Mouse (Mus musculus) embryonic facial prominence, embryonic 14.5 days (tissue): ENCODE measurements around the gene Baz2b. TPM values are rescaled to one million over a fixed set of nuclear protein-coding genes. Genes with fewer than 3 reads are reported as not detected.

Source experiments
- ATAC-seq: fragments of 200-750 bp; cut with Nextera tagmentation; 2 replicates; pipeline ENCODE4 v1.8.0; 2017; ENCODE audit warnings: low read depth, moderate number of reproducible peaks, moderate TSS enrichment
- DNase-seq: peaks from one replicate; pipeline ENCODE4 v3.0.0-alpha.2; 2015; ENCODE audit warnings: low spot score
- H3K27ac ChIP-seq: fragments of 300-500 bp; sonication (generic); replicated peaks from 2 replicates; pipeline ENCODE4 v1.5.1; 2014; ENCODE audit warnings: low read depth, mild to moderate bottlenecking, low read length, moderate library complexity
- H3K27me3 ChIP-seq: fragments of 300-500 bp; sonication (generic); replicated peaks from 2 replicates; pipeline ENCODE4 v1.6.1; 2014; ENCODE audit warnings: low read length; ENCODE audit not compliant: control insufficient read depth, insufficient read depth
- H3K36me3 ChIP-seq: fragments of 300-500 bp; sonication (generic); 2 replicates; pipeline ENCODE4 v1.6.1; 2014; ENCODE audit warnings: low read length, mixed read lengths; ENCODE audit not compliant: control insufficient read depth, insufficient read depth
- H3K4me1 ChIP-seq: fragments of 300-500 bp; sonication (generic); 2 replicates; pipeline ENCODE4 v1.6.1; 2014; ENCODE audit warnings: antibody characterized with exemption, low read length; ENCODE audit not compliant: control insufficient read depth, insufficient read depth
- H3K4me2 ChIP-seq: fragments of 300-500 bp; sonication (generic); 2 replicates; pipeline ENCODE4 v1.6.1; 2014; ENCODE audit warnings: low read depth, mild to moderate bottlenecking, low read length, moderate library complexity, mixed read lengths
- H3K4me3 ChIP-seq: fragments of 300-500 bp; sonication (generic); 2 replicates; pipeline ENCODE4 v1.5.1; 2014; ENCODE audit warnings: low read depth, mild to moderate bottlenecking, low read length
- H3K9ac ChIP-seq: fragments of 300-500 bp; sonication (generic); 2 replicates; pipeline ENCODE4 v1.6.1; 2014; ENCODE audit warnings: low read depth, mild to moderate bottlenecking, low read length, moderate library complexity, mixed read lengths
- H3K9me3 ChIP-seq: fragments of 300-500 bp; sonication (generic); 2 replicates; pipeline ENCODE4 v1.6.1; 2016; ENCODE audit warnings: low read length; ENCODE audit not compliant: control insufficient read depth
- WGBS: fragments of 180-500 bp; shearing (Covaris S2); extraction: QIAGEN DNeasy Blood & Tissue Kit; methylation state at CpG from one replicate; pipeline ENCODE4 v1.1.7; 2014; 5-methylcytosine and 5-hydroxymethylcytosine counted together
- polyA plus RNA-seq: library from polyadenylated mRNA; unstranded; fragments of >200 nt; fragmentation: Nextera tagmentation; extraction: Ambion mirVana; gene quantifications from 2 replicates; pipeline ENCODE4 v1.2.1, GENCODE M21; 2014

The Baz2b gene
- polyA plus RNA-seq, 1 experiment from 2014 or later: 44.1 TPM

GRCm38 (mm10) chr2:60209122-60209611, 472 bp downstream of the Baz2b start:
- H3K4me3 ChIP-seq: peak overlapping the region; percentile 90
- H3K36me3 ChIP-seq: peaks cover 33% of the 10 kb centered on the region
- H3K9me3 ChIP-seq: no peaks in the 10 kb centered on the region
- peak; percentile 70 for DNase-seq
- ATAC-seq: peak; percentile 53
- 0% methylated on average over 20 of the region's 35 CpGs for WGBS
- peak overlapping the region; percentile 97 for H3K9ac ChIP-seq
- no peaks in the 10 kb centered on the region for H3K27me3 ChIP-seq
- H3K4me1 ChIP-seq: peaks cover 27% of the 10 kb centered on the region
- H3K4me2 ChIP-seq: peak overlapping the region; percentile 90
- peak overlapping the region; percentile 91 for H3K27ac ChIP-seq

GRCm38 (mm10) chr2:60205795-60206194, 3.8 kb downstream of the Baz2b start:
- peaks cover 6% of the 10 kb centered on the region for H3K4me1 ChIP-seq
- no peak overlapping the region for H3K4me3 ChIP-seq
- no peak overlapping the region for H3K9ac ChIP-seq
- no peaks in the 10 kb centered on the region for H3K27me3 ChIP-seq
- 69% methylated on average over 6 of the region's 6 CpGs for WGBS
- DNase-seq (no peak), ATAC-seq (no peak)
- no peak overlapping the region for H3K27ac ChIP-seq
- H3K4me2 ChIP-seq: no peak overlapping the region
- H3K36me3 ChIP-seq: peaks cover 23% of the 10 kb centered on the region
- no peaks in the 10 kb centered on the region for H3K9me3 ChIP-seq

- Histone ChIP-seq H3K9ac (no peak overlapping the region), H3K36me3 (peaks cover 23% of the 10 kb centered on the region), H3K4me1 (peaks cover 5% of the 10 kb centered on the region; the same call in 1 of the 2 replicates), H3K9me3 (no peaks in the 10 kb centered on the region), H3K4me3 (no peak overlapping the region), H3K4me2 (no peak overlapping the region), H3K27me3 (no peaks in the 10 kb centered on the region), H3K27ac (no peak overlapping the region)
- whole genome bisulfite sequencing: 86% methylated on average over 6 of the region's 6 CpGs
- DNase-seq: no peak
- no peak for ATAC-seq
These were observed 5.5 kb downstream of the Baz2b start for GRCm38 (mm10) chr2:60204162-60204561.

- Histone ChIP-seq H3K36me3 (peaks cover 23% of the 10 kb centered on the region), H3K4me2 (no peak overlapping the region), H3K9ac (no peak overlapping the region), H3K4me3 (no peak overlapping the region), H3K9me3 (no peaks in the 10 kb centered on the region), H3K27me3 (no peaks in the 10 kb centered on the region), H3K27ac (no peak overlapping the region), H3K4me1 (peaks cover 5% of the 10 kb centered on the region; the same call in 1 of the 2 replicates)
- no peak for ATAC-seq
- no peak for DNase-seq
- 96% methylated on average over 4 of the region's 4 CpGs for WGBS
These were observed 5.9 kb downstream of the Baz2b start for GRCm38 (mm10) chr2:60203733-60204132.

GRCm38 (mm10) chr2:60202900-60203530, 6.6 kb downstream of the Baz2b start:
- Histone ChIP-seq H3K4me3 (no peak overlapping the region), H3K4me1 (peaks cover 4% of the 10 kb centered on the region; the same call in 1 of the 2 replicates), H3K9ac (no peak overlapping the region), H3K36me3 (peaks cover 23% of the 10 kb centered on the region), H3K4me2 (no peak overlapping the region), H3K27ac (no peak overlapping the region), H3K9me3 (no peaks in the 10 kb centered on the region), H3K27me3 (no peaks in the 10 kb centered on the region)
- no peak for ATAC-seq
- 82% methylated on average over 8 of the region's 8 CpGs for WGBS
- no peak for DNase-seq

GRCm38 (mm10) chr2:60200667-60201066, 9.0 kb downstream of the Baz2b start:
- peak; percentile 33 for DNase-seq
- Histone ChIP-seq H3K4me1 (no peaks in the 10 kb centered on the region), H3K27me3 (no peaks in the 10 kb centered on the region), H3K9ac (no peak overlapping the region), H3K4me3 (no peak overlapping the region), H3K36me3 (peaks cover 21% of the 10 kb centered on the region), H3K27ac (no peak overlapping the region), H3K4me2 (no peak overlapping the region), H3K9me3 (no peaks in the 10 kb centered on the region)
- no peak for ATAC-seq
- WGBS: 54% methylated on average over 8 of the region's 8 CpGs

- ATAC-seq (no peak), DNase-seq (no peak)
- H3K4me3 ChIP-seq: no peak overlapping the region
- no peaks in the 10 kb centered on the region for H3K9me3 ChIP-seq
- H3K27me3 ChIP-seq: no peaks in the 10 kb centered on the region
- no peak overlapping the region for H3K27ac ChIP-seq
- peaks cover 16% of the 10 kb centered on the region for H3K36me3 ChIP-seq
- no peaks in the 10 kb centered on the region for H3K4me1 ChIP-seq
- 96% methylated on average over 5 of the region's 5 CpGs for WGBS
- no peak overlapping the region for H3K4me2 ChIP-seq
- no peak overlapping the region for H3K9ac ChIP-seq
These were observed 9.5 kb downstream of the Baz2b start for GRCm38 (mm10) chr2:60200051-60200562.

GRCm38 (mm10) chr2:60196841-60197240, 12.8 kb downstream of the Baz2b start:
- H3K4me1 ChIP-seq: no peaks in the 10 kb centered on the region
- no peaks in the 10 kb centered on the region for H3K36me3 ChIP-seq
- WGBS: 46% methylated on average over 1 of the region's 1 CpGs
- H3K9me3 ChIP-seq: no peaks in the 10 kb centered on the region
- H3K27me3 ChIP-seq: no peaks in the 10 kb centered on the region
- DNase-seq (no peak), ATAC-seq (no peak)
- H3K27ac ChIP-seq: no peak overlapping the region
- H3K9ac ChIP-seq: no peak overlapping the region
- no peak overlapping the region for H3K4me3 ChIP-seq
- H3K4me2 ChIP-seq: no peak overlapping the region

- 30% methylated on average over 2 of the region's 2 CpGs for WGBS
- Histone ChIP-seq H3K27ac (no peak overlapping the region), H3K4me1 (no peaks in the 10 kb centered on the region), H3K36me3 (no peaks in the 10 kb centered on the region), H3K4me3 (no peak overlapping the region), H3K9me3 (no peaks in the 10 kb centered on the region), H3K27me3 (no peaks in the 10 kb centered on the region), H3K4me2 (no peak overlapping the region), H3K9ac (no peak overlapping the region)
- DNase-seq (no peak), ATAC-seq (no peak)
These were observed 27.9 kb downstream of the Baz2b start for GRCm38 (mm10) chr2:60181696-60182095.
